Comparison of ENCODE assay signal across 9 mouse cellular contexts in genomic region chr4:149752124-149752799, GRCm38 (mm10). TPM values are rescaled to one million over a fixed set of nuclear protein-coding genes. Genes with fewer than 3 reads are reported as not detected.
DNase-seq lines count a peak whose midpoint lies in the region; ATAC-seq and TF ChIP-seq lines count a peak whose summit lies in the region.
"Had no signal": no experiment of that assay in that cellular context is flagged by ENCODE, and none has a peak within 500 bp of the region (broad histone marks: within the 10 kb centered on the region; RNA-seq: fewer than 3 reads in every experiment).

No protein-coding gene starts in this region.

- 26% methylated on average over 17 of the region's 17 CpGs for WGBS in embryonic facial prominence, embryonic 15.5 days
- 38% methylated on average over 17 of the region's 17 CpGs for WGBS in lung, postnatal 0 days

- no peaks in the 10 kb centered on the region for H3K27me3 ChIP-seq in embryonic facial prominence, embryonic 15.5 days
- H3K27me3 ChIP-seq in lung, postnatal 0 days (replicated peaks; ENCODE audit: insufficient read depth, low read length), result no peaks in the 10 kb centered on the region

- H3K4me1 ChIP-seq in embryonic facial prominence, embryonic 15.5 days, result no peaks in the 10 kb centered on the region; the same call in 1 of the 2 replicates
- H3K4me1 ChIP-seq in lung, postnatal 0 days (ENCODE audit: insufficient read depth, low read depth, low read length), result no peaks in the 10 kb centered on the region

- H3K9ac ChIP-seq in embryonic facial prominence, embryonic 15.5 days, result no peak overlapping the region
- no peak overlapping the region for H3K9ac ChIP-seq in lung, postnatal 0 days (replicated peaks; ENCODE audit: low read depth)

- no peak for TF ChIP-seq EP300 in lung, postnatal 0 days (IDR thresholded peaks at IDR 0.05)

- no peak overlapping the region for H3K27ac ChIP-seq in embryonic facial prominence, embryonic 15.5 days (replicated peaks)
- no peak overlapping the region for H3K27ac ChIP-seq in lung, postnatal 0 days (ENCODE audit: low read length)

- peaks cover 12% of the 10 kb centered on the region for H3K36me3 ChIP-seq in embryonic facial prominence, embryonic 15.5 days
- H3K36me3 ChIP-seq in lung, postnatal 0 days (ENCODE audit: insufficient read depth, low read length), result no peaks in the 10 kb centered on the region

- 0 out of 2 replicates have a peak overlapping the region, but pooled peaks have one; percentile 12 for H3K4me2 ChIP-seq in embryonic facial prominence, embryonic 15.5 days (replicated peaks)
- no peak overlapping the region for H3K4me2 ChIP-seq in lung, postnatal 0 days (replicated peaks; ENCODE audit: low read depth, low read length)

- H3K9me3 ChIP-seq in embryonic facial prominence, embryonic 15.5 days (replicated peaks), result no peaks in the 10 kb centered on the region
- no peaks in the 10 kb centered on the region for H3K9me3 ChIP-seq in lung, postnatal 0 days (ENCODE audit: low read length)
- H3K9me3 ChIP-seq: G1E had no signal

- ATAC-seq in cerebellum, adult (ENCODE audit: insufficient number of reproducible peaks, low FRiP score, low TSS enrichment), result no peak; the same call in 1 of the 2 replicates
- 0 out of 2 replicates have a peak, but pooled peaks have one; percentile 47 for ATAC-seq in embryonic facial prominence, embryonic 15.5 days (ENCODE audit: insufficient number of reproducible peaks, low FRiP score, low TSS enrichment, low read depth)
- peak; percentile 55 for ATAC-seq in lung, postnatal 0 days

- DNase-seq in cerebellum, adult 11-12 months, result peak; percentile 29
- DNase-seq in urinary bladder, postnatal 14 days (ENCODE audit: low spot score), result peak; percentile 64
- no peak for DNase-seq in urinary bladder, postnatal 10 days (ENCODE audit: low spot score)
- DNase-seq in induced T-regulatory cell, adult 2 months (ENCODE audit: low read depth), result peak; percentile 62
- peak; percentile 85 for DNase-seq in lung, postnatal 0 days (ENCODE audit: low spot score)
- peak; percentile 69 to 79 for DNase-seq in right cerebral cortex, postnatal 10 days (ENCODE audit: low spot score in 2 of 2)

- no peak overlapping the region for H3K4me3 ChIP-seq in embryonic facial prominence, embryonic 15.5 days (replicated peaks)
- H3K4me3 ChIP-seq in lung, postnatal 0 days (ENCODE audit: low read depth, low read length), result no peak overlapping the region

- peak; percentile 86 for TF ChIP-seq CTCF in lung, postnatal 0 days (IDR thresholded peaks at IDR 0.05)

RNA-seq across cellular contexts. Expression of gene Tmem201, which starts 14.4 kb away (rescaled TPM):
- 27.7 and 28.8 TPM in 2 replicates for polyA plus RNA-seq in embryonic facial prominence, embryonic 15.5 days (2015; fragmentation: Nextera tagmentation; extraction: Ambion mirVana)
- polyA plus RNA-seq in lung, postnatal 0 days (2015; fragmentation: Nextera tagmentation; extraction: Ambion mirVana), result 8.2 and 9.4 TPM in 2 replicates

RNA-seq across cellular contexts. Expression of gene Slc25a33, which starts 21.8 kb away (rescaled TPM):
- 10.8 TPM in 2 replicates for polyA plus RNA-seq in embryonic facial prominence, embryonic 15.5 days (2015; fragmentation: Nextera tagmentation; extraction: Ambion mirVana)
- 7.4 and 8.6 TPM in 2 replicates for polyA plus RNA-seq in lung, postnatal 0 days (2015; fragmentation: Nextera tagmentation; extraction: Ambion mirVana)

RNA-seq across cellular contexts. Expression of gene Pik3cd, which starts 49.9 kb away (rescaled TPM):
- polyA plus RNA-seq in embryonic facial prominence, embryonic 15.5 days (2015; fragmentation: Nextera tagmentation; extraction: Ambion mirVana), result 5.0 and 5.9 TPM in 2 replicates
- 3.8 and 4.0 TPM in 2 replicates for polyA plus RNA-seq in lung, postnatal 0 days (2015; fragmentation: Nextera tagmentation; extraction: Ambion mirVana)
